Mouse (Mus musculus): Measurements from ENCODE around the gene Tmem196. TPM values are rescaled to one million over a fixed set of nuclear protein-coding genes. Genes with fewer than 3 reads are reported as not detected.

Tmem196 gene
- 0.76 and 0.83 TPM in 2 replicates for polyA plus RNA-seq (2011; ENCODE audit: insufficient read length, low read depth, missing spikeins)

GRCm38 (mm10) chr12:119945589-119946310 is at the start of gene Tmem196:
Tmem196 (plus strand) TSS chr12:119945822.
- H3K4me3 ChIP-seq (ENCODE audit: insufficient read depth, low read length), result peak within 1 kb of the TSS; percentile 26
- no peak within 1 kb of the TSS for H3K27ac ChIP-seq (ENCODE audit: insufficient read depth, low read length)
- H3K4me1 ChIP-seq (ENCODE audit: control insufficient read depth, insufficient read depth, low read length), result no peaks in the 10 kb centered on the region
- TF ChIP-seq CTCF (IDR thresholded peaks at IDR 0.05; ENCODE audit: borderline replicate concordance, insufficient read depth, low read length) (no peak), POLR2A (IDR thresholded peaks at IDR 0.05; ENCODE audit: low read depth, low read length) (no peak)

GRCm38 (mm10) chr12:119946311-119946692 is 680 bp downstream of the Tmem196 start:
- Histone ChIP-seq H3K4me3 (ENCODE audit: insufficient read depth, low read length) (peak overlapping the region; percentile 26), H3K4me1 (ENCODE audit: control insufficient read depth, insufficient read depth, low read length) (no peaks in the 10 kb centered on the region), H3K27ac (ENCODE audit: insufficient read depth, low read length) (no peak overlapping the region)
- TF ChIP-seq CTCF (IDR thresholded peaks at IDR 0.05; ENCODE audit: borderline replicate concordance, insufficient read depth, low read length) (no peak), POLR2A (IDR thresholded peaks at IDR 0.05; ENCODE audit: low read depth, low read length) (no peak)

GRCm38 (mm10) chr12:119957041-119957440 is 11.4 kb downstream of the Tmem196 start:
- no peak for TF ChIP-seq POLR2A (IDR thresholded peaks at IDR 0.05; ENCODE audit: low read depth, low read length)
- no peak for TF ChIP-seq CTCF (IDR thresholded peaks at IDR 0.05; ENCODE audit: borderline replicate concordance, insufficient read depth, low read length)

GRCm38 (mm10) chr12:119960730-119961129 is 15.1 kb downstream of the Tmem196 start:
- Histone ChIP-seq H3K4me1 (ENCODE audit: control insufficient read depth, insufficient read depth, low read length) (no peaks in the 10 kb centered on the region), H3K4me3 (ENCODE audit: insufficient read depth, low read length) (no peak overlapping the region), H3K27ac (ENCODE audit: insufficient read depth, low read length) (no peak overlapping the region)
- TF ChIP-seq CTCF (IDR thresholded peaks at IDR 0.05; ENCODE audit: borderline replicate concordance, insufficient read depth, low read length), result no peak
- no peak for TF ChIP-seq POLR2A (IDR thresholded peaks at IDR 0.05; ENCODE audit: low read depth, low read length)

More at GRCm38 (mm10) chr12:119957041-119957440, 11.4 kb downstream of the Tmem196 start:
- Histone ChIP-seq H3K27ac (ENCODE audit: insufficient read depth, low read length) (no peak overlapping the region), H3K4me1 (ENCODE audit: control insufficient read depth, insufficient read depth, low read length) (no peaks in the 10 kb centered on the region), H3K4me3 (ENCODE audit: insufficient read depth, low read length) (no peak overlapping the region)

GRCm38 (mm10) chr12:119965373-119965772 is 19.8 kb downstream of the Tmem196 start:
- no peaks in the 10 kb centered on the region for H3K4me1 ChIP-seq (ENCODE audit: control insufficient read depth, insufficient read depth, low read length)
- TF ChIP-seq POLR2A (IDR thresholded peaks at IDR 0.05; ENCODE audit: low read depth, low read length) (no peak), CTCF (IDR thresholded peaks at IDR 0.05; ENCODE audit: borderline replicate concordance, insufficient read depth, low read length) (no peak)
- no peak overlapping the region for H3K27ac ChIP-seq (ENCODE audit: insufficient read depth, low read length)
- H3K4me3 ChIP-seq (ENCODE audit: insufficient read depth, low read length), result no peak overlapping the region

- no peaks in the 10 kb centered on the region for H3K4me1 ChIP-seq (ENCODE audit: control insufficient read depth, insufficient read depth, low read length)
- TF ChIP-seq POLR2A (IDR thresholded peaks at IDR 0.05; ENCODE audit: low read depth, low read length), result no peak
- no peak overlapping the region for H3K27ac ChIP-seq (ENCODE audit: insufficient read depth, low read length)
- no peak overlapping the region for H3K4me3 ChIP-seq (ENCODE audit: insufficient read depth, low read length)
These were observed 24.4 kb downstream of the Tmem196 start for GRCm38 (mm10) chr12:119970068-119970467.

GRCm38 (mm10) chr12:119981731-119982130 is 36.1 kb downstream of the Tmem196 start:
- no peaks in the 10 kb centered on the region for H3K4me1 ChIP-seq (ENCODE audit: control insufficient read depth, insufficient read depth, low read length)
- H3K27ac ChIP-seq (ENCODE audit: insufficient read depth, low read length), result no peak overlapping the region
- no peak for TF ChIP-seq CTCF (IDR thresholded peaks at IDR 0.05; ENCODE audit: borderline replicate concordance, insufficient read depth, low read length)
- no peak for TF ChIP-seq POLR2A (IDR thresholded peaks at IDR 0.05; ENCODE audit: low read depth, low read length)
- no peak overlapping the region for H3K4me3 ChIP-seq (ENCODE audit: insufficient read depth, low read length)

- no peaks in the 10 kb centered on the region for H3K4me1 ChIP-seq (ENCODE audit: control insufficient read depth, insufficient read depth, low read length)
- no peak overlapping the region for H3K27ac ChIP-seq (ENCODE audit: insufficient read depth, low read length)
- H3K4me3 ChIP-seq (ENCODE audit: insufficient read depth, low read length), result no peak overlapping the region
- TF ChIP-seq CTCF (IDR thresholded peaks at IDR 0.05; ENCODE audit: borderline replicate concordance, insufficient read depth, low read length) (no peak), POLR2A (IDR thresholded peaks at IDR 0.05; ENCODE audit: low read depth, low read length) (no peak)
These were observed 52.6 kb downstream of the Tmem196 start for GRCm38 (mm10) chr12:119998267-119998666.

- no peak for TF ChIP-seq CTCF (IDR thresholded peaks at IDR 0.05; ENCODE audit: borderline replicate concordance, insufficient read depth, low read length)
- no peak for TF ChIP-seq POLR2A (IDR thresholded peaks at IDR 0.05; ENCODE audit: low read depth, low read length)
These were observed 58.7 kb downstream of the Tmem196 start for GRCm38 (mm10) chr12:120004280-120004679.

GRCm38 (mm10) chr12:120014768-120015167 is 69.1 kb downstream of the Tmem196 start:
- TF ChIP-seq POLR2A (IDR thresholded peaks at IDR 0.05; ENCODE audit: low read depth, low read length) (no peak), CTCF (IDR thresholded peaks at IDR 0.05; ENCODE audit: borderline replicate concordance, insufficient read depth, low read length) (no peak)
- Histone ChIP-seq H3K4me3 (ENCODE audit: insufficient read depth, low read length) (no peak overlapping the region), H3K27ac (ENCODE audit: insufficient read depth, low read length) (no peak overlapping the region), H3K4me1 (ENCODE audit: control insufficient read depth, insufficient read depth, low read length) (no peaks in the 10 kb centered on the region)

More at GRCm38 (mm10) chr12:120004280-120004679, 58.7 kb downstream of the Tmem196 start:
- no peak overlapping the region for H3K27ac ChIP-seq (ENCODE audit: insufficient read depth, low read length)
- no peak overlapping the region for H3K4me3 ChIP-seq (ENCODE audit: insufficient read depth, low read length)
- no peaks in the 10 kb centered on the region for H3K4me1 ChIP-seq (ENCODE audit: control insufficient read depth, insufficient read depth, low read length)
